Mouse (Mus musculus) adrenal gland, postnatal 36 days (tissue): ENCODE measurements around the gene Adat2. TPM values are rescaled to one million over a fixed set of nuclear protein-coding genes. Genes with fewer than 3 reads are reported as not detected.
A peak's percentile ranks its signal among the peaks of the same experiment; 100 is the strongest.

Experiments
- DNase-seq, 2 experiments: peaks; one replicate each; pipeline ENCODE4 v3.0.0; 2021; ENCODE audit warnings: mixed read lengths in 1 of 2
- long read RNA-seq, 2 experiments: library from polyadenylated mRNA; stranded (forward); transcript quantifications; one replicate each; pipeline ENCODE4 v2.0.0; 2021; ENCODE audit warnings: borderline sequencing depth in 2 of 2
- total RNA-seq, 2 experiments: library from RNA; stranded (reverse); gene quantifications; 2 replicates each; pipeline ENCODE4 v1.2.3; 2021

The Adat2 gene
- total RNA-seq, result 1 to 10 TPM; 3.0 to 4.1 TPM
- long read RNA-seq, experiment 1, partial matches to known transcripts, result 0 of 4 reads
- long read RNA-seq, experiment 1, other reads (novel, unspliced or antisense), result 0 of 4 reads
- long read RNA-seq, experiment 2, partial matches to known transcripts, result 0 of 4 reads
- long read RNA-seq, experiment 2, other reads (novel, unspliced or antisense), result 2 of 4 reads

DNA sequence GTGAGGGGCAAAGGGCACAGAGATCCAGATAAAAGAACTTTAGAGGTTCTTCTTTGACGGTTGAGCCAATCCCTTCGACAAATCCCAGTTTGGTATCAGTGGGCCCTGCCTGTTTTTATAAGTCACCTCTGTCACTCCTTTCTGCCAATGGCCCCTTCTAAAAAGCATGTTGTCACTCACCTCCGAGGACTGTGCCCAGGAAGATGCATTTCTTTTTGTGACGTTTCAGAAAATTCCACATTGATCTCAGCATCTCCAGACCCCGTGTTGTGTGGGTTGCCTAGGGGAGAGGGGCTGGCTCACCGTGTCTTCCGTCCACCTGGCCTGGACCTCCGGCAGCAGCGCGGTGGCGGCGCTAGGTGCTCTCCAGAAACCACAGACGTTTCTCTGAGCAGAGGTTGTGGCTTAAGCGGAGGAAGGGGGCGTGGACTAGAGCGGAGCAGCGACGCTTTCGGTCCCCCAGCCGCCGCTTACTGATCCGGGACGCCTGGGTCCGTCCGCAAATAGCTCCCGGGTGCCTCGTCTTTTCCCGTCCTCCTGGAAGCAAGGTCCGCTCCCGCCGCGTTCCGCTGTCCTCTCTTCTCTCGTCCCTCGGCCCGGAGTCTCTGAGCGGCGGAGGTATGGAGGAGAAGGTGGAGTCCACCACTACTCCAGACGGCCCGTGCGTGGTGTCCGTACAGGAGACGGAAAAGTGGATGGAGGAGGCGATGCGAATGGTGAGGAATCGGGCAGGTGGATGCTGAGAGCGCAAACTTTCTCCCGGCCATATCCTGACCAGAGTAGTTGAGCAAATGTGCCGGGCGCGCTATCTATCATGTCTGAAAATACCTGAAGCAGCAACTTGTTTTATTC lies at the start of gene Adat2, which contains the start of gene Pex3:
Gene Adat2, plus strand, starts transcription at position 249 of the 852 bp plus-strand sequence.
Gene Pex3, minus strand, starts transcription at position 497 of the 852 bp plus-strand sequence.
- DNase-seq, result peak; percentile 92

GRCm38 (mm10) chr10:13521857-13522256 lies 30.8 kb upstream of the Adat2 start:
- DNase-seq, result no peak

GRCm38 (mm10) chr10:13528155-13528554 lies 24.5 kb upstream of the Adat2 start:
- no peak for DNase-seq

DNA sequence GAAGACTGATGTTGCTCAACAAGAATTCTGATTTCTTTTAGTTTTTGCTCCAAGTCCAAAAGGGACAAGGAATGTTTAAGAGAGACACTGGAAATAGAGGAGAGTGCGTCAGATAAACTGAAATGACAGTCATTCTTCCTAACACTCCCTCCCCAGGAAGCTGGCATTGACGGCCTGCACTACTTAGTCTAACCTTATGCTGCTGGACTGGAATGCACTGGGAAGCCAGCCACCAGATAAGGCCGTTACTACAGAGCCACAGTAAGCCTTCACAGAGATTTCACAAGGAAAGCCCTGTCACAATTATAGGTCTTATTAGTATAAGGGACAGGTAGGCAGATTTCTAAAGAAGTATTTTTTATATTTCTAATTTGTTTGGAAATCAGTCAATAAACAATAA lies 17.9 kb upstream of the Adat2 start:
- no peak for DNase-seq

- DNase-seq, result no peak
Observed at GRCm38 (mm10) chr10:13536706-13537105, 16.0 kb upstream of the Adat2 start.

- no peak for DNase-seq
Observed at GRCm38 (mm10) chr10:13539769-13540333, 12.8 kb upstream of the Adat2 start.

GRCm38 (mm10) chr10:13541721-13542120 lies 11.0 kb upstream of the Adat2 start:
- no peak for DNase-seq

DNA sequence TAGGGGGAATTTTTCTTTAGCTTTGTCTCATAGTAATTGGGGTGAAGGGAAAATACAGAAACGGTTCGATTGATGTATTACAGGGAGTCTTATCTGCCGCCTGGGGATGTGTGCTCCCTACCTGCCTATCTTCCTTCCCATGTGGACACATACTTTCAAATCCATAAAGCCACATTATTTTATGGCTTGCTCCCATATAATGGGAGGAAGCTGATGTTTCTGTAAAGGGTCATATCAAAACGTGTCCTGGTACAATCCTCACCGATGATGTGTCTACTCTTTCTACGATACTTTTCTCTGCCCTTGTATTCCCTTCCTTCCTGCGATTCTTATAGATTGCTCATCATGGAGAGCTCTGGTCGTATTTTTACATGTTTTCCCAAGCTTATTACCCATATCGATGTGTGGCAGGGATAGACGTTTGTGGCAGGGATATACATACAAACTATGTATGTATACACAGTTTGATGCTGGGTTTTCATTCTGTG lies 848 bp downstream of the Adat2 start:
- no peak for DNase-seq

DNA sequence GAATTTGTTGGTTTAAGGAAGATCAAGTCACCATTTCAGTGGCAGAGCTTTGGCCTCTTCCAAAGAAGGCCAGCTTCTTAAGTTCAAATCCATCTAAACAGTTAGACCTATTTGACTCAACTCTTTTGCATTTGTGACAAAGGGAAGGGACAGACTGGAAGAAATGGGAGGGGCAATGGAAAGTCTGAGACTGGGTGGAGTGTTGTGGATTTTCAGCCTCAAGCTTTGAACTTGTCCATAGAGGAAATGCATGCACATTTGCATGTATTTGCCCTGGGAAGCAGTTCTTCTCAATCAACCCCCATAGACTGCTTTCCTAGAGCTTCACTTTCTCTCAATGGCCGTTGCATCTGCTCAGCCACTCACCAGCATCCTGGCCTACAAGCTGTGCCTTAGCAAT lies 1.6 kb downstream of the Adat2 start:
- DNase-seq, result no peak

DNA sequence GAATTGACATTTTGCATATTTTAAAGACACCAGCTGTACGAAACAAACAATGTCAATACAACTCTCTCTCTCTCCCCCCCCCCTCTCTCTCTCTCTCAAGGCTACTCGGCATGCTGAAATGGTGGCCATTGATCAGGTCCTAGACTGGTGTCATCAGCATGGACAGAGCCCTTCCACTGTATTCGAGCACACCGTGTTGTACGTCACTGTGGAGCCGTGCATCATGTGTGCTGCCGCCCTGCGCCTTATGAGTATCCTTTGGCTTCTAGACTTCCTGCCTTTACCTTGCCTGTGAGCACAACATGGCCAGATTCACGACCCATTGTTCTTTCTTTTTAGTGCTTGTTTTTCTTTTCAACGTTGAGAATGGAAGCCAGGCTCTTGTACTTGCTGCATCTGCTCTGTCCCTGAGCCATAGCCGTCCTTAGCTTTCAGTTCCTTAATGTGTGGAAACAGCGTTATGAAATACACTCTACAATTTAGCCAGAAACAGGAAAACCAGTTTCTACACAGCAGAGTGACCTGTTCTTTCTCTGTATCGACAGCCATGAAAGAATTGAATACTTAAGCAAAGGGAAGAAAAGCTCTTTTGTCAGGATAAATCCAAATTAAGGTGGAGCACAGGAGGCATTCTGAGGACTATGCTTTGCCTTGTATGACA lies 7.5 kb downstream of the Adat2 start:
- no peak for DNase-seq

DNA sequence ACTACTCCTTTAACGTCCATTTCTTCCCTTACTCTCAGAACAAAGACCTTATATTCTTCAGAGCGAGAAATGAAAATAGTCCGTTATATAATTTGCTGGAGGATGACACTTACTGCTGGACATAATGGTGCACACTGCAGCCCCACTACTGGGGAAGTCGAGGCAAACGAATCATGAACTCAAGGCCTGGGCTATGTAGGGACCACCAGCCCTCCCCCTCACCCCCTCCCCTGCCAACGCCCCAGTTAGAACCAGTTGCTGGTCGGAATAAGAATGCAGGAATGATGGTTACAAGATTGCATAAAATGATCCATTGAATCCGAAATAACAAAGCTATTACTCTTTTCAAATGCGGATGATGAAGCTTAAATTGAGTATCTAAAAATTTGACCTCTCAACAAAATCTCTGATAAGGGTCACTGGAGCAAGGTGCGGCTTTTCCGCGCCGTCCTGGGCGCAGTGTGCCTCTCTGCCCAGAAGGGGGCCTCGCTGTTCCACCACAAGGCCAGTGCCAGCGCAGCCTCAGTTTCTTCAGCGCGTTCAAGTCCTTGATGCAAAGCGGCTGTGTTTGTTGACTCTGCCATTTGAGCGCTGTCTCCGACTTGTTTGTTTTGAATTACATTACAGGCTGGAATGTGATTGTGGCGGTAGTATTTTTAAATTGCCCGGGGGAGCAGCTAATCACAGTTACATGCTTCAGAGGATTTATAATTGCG lies 11.8 kb downstream of the Adat2 start:
- DNase-seq, result peak; percentile 75 to 77

DNA sequence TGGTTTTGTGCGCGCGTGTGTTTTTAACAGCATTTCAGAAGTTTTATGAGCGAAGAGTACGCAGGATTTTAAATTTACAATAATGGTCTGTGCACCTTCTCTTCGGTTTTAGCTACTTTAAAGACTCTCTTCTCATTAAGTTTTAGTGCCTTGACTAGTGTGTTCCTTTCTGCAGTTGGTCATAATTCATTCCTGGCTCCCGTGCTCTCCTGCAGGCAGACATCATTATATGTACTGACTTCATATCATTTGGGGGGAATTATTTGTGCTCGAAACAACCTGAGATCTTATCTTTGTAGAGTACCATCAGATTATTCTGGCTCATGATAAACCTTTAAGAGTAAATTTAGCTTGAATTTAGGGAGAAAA lies 12.4 kb downstream of the Adat2 start:
- DNase-seq, result no peak

- no peak for DNase-seq
Observed at GRCm38 (mm10) chr10:13566393-13566792, 13.7 kb downstream of the Adat2 start.

DNA sequence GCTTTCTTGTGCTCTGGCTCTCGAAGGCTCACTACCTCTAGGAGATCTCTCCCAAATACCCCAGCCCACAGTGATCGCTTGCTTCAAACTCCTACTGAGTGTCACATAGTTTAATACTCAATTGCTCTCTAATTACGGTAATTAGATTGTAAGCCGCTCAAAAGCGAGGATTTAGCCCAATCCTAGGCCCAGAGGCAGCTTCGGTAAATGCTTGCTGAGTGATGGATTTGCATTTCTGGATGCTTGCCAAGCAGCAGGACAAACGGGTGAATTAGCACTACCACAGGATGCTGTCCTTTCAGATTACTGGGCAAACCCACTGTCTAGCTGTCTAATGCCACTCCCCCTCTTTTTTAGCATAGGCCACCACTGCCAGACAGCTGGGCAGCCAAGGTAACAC lies 17.1 kb downstream of the Adat2 start:
- DNase-seq, result peak in 1 of 2 experiments; percentile 0

DNA sequence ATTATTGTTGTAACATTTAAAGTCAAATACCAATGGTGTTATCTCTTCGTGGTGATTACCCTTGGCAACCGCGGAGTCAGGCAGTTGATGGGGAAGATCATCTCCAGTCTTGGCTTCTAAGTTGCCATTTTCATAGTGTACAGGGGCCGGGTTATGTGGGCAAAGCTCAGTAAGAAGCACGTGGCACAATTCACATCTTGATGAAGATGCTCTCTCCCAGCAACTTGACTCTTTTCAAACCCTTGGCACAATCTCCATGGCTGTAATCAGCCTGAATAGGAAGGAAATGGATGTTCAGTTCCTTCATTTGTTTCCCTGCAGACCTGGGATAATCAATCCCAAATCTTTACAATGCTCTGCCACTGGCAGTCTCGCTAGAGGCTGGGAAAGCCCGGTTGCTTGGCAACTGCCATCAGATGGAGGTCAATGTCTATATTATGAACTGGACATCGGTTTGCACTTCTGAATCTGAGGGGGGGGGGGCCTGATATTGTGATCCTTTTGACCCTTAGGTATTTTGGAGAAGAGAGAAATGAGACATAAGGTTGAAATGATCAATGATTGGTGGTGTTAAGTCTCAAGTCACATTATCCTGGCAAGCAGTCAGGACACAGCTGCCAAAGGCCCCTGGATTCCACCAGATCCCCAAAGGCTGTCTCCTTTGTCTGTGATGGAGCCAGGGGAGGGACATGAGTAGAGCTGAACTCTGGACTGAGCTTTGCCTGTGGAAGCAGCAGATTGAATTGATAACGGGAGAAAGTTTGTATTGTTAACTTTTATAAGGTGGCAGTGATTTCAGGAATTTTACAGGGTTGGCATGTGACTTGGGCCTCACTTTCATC lies 18.2 kb downstream of the Adat2 start:
- no peak for DNase-seq

GRCm38 (mm10) chr10:13572003-13572402 lies 19.3 kb downstream of the Adat2 start:
- peak; percentile 7 for DNase-seq

GRCm38 (mm10) chr10:13572410-13572809 lies 19.7 kb downstream of the Adat2 start:
- DNase-seq, result no peak

DNA sequence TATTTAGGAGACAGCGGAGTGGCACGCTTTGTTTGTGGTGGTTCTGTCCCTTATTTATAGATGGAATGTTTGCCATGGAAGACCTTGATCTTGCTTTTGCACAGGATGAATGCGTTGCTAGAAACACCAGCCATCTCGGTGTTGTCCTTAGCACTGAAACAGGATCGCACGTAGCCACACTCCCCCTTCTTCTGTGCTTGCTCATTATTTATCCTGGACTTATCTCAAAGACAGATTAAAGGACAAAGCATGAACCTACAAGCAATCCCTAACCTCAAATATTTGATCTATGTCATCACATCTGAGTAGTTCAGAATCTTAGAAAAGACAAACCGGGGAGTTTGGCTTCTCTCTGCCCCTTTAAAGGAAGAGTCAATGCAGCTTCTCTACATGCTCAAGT lies 24.4 kb downstream of the Adat2 start:
- DNase-seq, result no peak

DNA sequence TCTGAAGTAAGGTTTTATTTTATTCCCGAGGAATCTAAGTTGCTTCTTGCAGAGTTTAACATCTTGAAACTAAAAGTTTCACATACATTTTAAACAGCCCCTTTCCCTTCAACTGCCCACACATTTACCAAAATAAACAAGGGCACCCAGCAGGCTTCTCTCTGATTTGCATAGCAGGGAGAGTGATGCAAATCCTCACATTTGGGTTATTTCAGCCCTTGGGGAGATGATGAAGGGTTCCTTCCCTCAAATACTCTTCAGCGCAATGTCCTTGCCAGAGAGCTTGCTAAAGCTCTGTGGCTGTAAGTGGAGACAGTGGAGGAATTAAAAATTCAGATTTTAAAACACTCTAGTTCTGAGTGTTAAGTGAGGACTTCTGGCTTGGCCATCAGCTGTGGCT lies 35.2 kb downstream of the Adat2 start:
- no peak for DNase-seq

DNA sequence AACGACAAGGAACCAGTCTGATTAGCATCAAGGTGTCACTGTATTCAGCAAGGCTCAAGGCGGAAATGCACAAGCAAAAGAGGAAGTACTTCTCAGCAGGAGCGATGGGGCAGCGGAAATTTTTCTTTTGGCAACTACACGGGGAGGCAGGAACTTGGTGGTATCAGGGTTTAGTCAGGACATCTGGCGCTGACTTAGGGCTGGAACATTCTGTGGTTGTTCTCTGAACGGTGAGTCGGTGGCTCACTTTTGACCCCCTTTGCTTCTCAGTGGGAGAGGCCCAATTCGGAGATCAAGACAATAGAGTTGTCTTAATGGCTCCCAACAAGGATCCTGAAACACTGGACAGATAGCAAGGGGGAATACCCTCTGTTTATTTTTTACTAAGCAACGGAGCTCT lies 39.5 kb downstream of the Adat2 start:
- no peak for DNase-seq

DNA sequence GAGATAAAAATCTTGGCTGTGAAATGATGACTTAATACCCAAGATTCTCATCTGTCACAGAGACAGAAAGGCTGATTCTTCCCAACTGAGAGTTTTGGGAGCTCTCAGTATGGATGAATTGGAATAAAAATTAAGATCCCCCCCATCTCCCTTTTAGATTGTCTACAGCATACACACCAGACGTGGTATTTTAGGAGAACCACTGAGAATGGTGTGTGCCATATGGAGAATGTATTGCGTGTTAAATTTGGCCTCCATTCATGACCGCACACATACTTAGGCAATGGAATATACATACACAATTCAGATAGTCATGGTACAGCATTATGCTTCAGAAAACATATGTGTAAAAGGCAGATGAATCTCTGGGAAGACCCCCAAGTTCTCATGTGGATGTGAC lies 40.8 kb downstream of the Adat2 start:
- DNase-seq, result no peak
